Mouse (Mus musculus) spleen, postnatal 10 days (tissue): Measurements from ENCODE around the gene Apobec2.
"Not testable (repeated sequence)": the region's sequence is repeated elsewhere in the genome, so short reads cannot be mapped to it uniquely, and the experiment has no call there.

Experiments used
- DNase-seq, 2 experiments: peaks; one replicate each; pipeline ENCODE4 v3.0.0; 2021 to 2022; ENCODE audit warnings: low spot score in 2 of 2

Gene Apobec2

DNA sequence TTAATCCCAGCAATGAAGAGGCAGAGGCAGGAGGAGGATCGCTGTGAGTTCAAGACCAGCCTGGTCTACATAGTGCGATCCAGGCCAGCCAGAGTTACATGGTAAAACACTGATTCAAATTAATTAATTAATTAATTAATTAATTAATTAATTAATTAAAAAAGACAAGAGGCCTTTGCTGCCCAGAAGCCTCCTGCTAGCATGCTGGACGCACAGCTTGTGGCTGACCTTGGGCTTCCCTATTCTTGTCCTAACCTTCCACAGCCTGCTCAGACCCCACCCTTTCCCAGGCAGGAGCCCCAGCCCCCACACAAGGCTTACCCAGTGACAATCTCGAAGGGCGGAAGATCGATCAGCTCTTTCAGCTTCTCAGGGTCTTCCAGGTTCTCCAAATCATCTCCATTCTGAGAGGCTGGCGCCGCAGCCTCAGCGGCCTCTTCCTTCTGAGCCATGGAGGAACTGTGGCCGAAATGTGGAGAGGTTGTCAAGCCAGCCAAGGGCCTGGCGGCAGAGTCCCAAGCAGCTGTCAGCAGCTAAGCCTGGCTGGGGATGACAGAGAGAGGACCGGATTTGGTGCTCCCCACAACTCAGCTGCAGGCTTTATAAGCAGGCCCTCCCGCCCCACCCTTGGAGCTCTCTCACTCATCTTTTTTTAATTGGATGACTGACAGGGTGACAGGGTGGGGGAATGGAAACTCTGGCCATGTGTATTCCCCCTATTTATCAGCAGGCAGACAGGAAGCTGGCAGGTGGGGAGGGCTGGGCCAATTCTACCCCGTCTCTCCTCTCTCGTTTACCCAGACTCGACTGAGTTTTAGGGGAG lies at the start of gene Apobec2:
Apobec2 (minus strand) TSS at position 773 of the 823 bp plus-strand sequence.
- DNase-seq: no peak

- DNase-seq: no peak
These were observed 47.2 kb upstream of the Apobec2 start for GRCm38 (mm10) chr17:48479952-48480351.

DNA sequence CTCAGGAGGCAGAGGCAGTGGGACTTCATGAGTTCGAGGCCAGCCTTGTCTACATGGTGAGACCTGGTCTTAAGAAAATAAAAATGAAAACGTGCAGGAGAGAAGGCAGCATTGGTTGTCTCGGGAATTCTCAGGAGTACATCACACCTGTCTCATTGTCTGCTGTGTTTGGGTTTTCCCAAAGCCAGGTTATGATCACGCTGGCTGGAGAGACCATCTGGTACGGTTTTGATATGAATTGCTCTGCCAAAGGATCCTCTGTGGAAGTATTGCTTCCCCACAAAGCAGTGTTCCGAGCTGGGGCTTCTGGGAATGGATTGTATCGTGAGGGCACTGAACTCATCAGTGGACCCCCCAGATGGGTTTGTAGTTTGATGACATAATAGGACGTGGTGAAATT lies 42.7 kb upstream of the Apobec2 start:
- DNase-seq: no peak

GRCm38 (mm10) chr17:48474282-48474681 lies 41.6 kb upstream of the Apobec2 start:
- not testable (repeated sequence) for DNase-seq

DNA sequence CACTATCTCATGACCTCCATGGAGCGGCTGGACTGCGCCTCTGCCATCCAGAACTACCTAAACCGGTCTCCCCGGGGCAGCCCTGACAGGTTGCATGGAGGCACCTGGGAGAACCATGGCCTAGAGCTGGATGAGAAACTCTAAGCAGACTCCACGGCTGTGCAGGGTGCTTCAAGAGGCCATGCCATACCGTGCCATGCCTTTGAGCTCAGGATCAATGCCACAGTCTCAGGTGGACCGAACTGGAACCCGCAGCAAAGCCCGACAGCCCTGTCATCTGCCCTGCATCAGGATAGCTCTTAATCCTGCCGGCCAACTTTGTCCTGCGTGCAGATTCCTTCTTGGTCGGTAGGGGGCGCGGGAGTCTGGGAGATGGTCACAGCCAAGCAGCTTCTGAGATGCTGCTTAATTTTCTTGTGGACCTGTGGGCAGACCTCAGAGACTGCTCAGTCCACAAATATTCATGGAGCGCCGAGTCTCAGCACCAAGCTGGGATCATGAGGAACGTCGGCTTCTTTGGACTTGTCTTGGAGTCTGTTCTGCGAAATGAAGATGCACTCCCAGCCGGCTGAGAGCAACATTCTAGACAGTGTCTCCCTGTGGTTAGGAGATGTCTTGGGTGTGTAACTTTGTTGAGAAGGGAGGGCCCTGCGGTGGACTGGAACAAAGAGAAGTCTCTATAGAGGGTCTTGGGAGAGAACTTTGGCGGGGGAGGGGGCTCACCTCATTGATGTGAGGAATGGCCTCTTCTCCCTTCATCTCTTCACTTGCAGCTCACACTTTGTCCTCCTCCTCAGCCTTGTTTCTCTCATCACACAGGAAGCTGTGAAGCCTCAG lies 34.9 kb upstream of the Apobec2 start:
- DNase-seq: peak; percentile 89 to 93

DNA sequence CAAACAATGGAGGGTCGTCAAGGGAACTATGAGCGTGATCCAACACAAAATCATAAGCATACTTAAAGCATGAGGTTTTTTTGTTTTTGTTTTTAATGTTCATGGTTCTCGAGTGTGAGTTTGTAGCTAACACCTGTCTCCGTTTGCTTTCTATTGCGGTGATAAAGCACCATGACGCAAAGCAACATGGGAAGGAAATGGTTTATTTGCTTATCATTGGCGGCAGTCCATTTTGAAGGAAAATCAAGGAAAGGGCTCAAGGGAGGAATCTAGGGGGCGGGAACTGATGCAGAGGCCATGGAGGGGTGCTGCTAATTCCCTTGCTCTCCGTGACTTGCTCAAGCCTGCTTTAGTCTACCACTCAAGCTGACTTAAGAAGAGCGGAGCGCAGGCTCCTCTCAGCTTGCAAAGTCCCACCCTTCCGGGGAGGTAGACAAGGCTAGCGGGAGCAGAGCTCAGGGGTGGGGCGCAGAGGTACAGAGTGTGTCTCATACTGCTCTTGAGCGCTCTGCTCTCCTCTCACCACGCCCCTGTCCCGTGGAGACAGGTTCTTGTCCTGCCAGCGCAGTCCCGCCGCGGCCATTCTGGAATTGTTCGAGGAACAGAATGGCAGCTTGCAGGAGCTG lies 34.2 kb upstream of the Apobec2 start:
- DNase-seq: peak; percentile 42 to 51

- DNase-seq: no peak
These were observed 30.7 kb upstream of the Apobec2 start for GRCm38 (mm10) chr17:48463391-48463790.

GRCm38 (mm10) chr17:48462096-48462495 lies 29.4 kb upstream of the Apobec2 start:
- peak in 1 of 2 experiments; percentile 65 for DNase-seq

DNA sequence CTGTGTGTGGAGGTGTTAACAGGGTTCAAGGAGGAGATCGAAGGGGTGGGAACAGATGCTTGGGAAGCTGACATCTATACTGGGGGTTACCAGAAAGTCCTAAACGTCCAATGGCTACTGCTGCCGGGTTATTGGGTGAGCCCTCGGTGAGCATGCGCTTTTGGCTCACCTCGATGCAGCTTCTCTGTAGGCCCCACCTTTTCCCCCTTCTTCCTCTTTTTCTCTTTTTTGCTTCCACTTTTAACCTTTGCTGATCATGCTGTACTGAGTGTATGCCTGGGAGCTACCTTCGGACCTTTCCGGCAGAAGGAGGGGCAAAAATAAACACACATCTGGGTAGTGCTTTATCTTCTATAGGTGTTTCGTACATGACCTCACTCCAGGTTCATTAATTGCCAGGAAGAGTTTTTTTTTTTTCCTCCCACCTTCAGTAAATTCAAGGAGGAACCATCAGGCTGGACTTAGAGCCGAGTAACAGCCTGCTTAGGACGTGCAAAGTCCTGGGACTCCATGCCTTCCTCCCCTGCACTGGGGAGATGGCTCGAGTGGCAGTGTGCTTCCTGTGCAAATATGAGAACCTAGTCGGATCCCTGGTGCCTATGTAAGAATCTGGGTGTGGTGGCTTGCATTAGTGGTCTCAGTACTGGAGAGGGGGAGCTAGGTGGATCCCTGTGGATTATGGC lies 25.4 kb upstream of the Apobec2 start:
- no peak for DNase-seq

DNA sequence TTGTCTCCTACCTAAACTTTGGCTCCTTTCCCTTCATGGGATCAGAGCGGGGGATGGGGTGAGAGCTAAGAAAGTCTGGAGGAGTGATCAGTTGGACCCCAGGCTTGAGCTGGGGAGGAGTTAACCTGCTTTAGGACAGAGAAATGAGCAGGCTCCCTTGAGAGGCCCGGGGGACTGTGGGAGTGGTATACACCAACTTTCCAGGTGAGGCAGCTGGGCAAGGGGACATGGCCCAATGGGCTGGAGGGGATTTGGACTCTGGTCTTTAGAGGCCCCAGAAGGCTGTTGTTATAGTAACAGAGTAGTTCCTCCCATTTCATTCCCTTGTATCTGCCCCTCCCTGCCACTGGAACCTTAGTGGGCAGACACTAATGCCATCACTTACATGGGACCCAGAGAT lies 23.2 kb upstream of the Apobec2 start:
- no peak for DNase-seq

GRCm38 (mm10) chr17:48454688-48455087 lies 22.0 kb upstream of the Apobec2 start, which contains the start of gene Unc5cl:
Gene Unc5cl, plus strand, starts transcription at chr17:48454901.
- peak in 1 of 2 experiments; percentile 51 for DNase-seq

DNA sequence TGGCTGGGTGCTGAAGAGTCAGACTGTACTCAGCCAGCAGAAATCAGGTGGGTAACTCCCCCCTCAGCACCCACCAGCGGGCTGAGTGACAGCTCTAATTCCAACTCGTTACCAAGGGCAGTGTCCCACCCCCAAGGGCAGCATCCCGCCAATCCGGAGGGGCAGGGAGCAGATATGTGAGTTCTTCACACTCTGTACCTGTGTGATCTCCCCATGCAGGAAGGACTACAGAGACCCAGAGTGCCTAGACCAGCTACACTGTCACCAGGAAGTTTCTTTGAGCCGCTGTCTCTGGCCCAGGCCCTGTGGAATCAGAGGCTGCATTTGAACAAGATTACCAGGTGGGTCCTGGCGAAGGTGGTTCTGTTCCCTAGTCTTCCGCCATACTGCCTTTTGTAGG lies 21.5 kb upstream of the Apobec2 start:
- no peak for DNase-seq

DNA sequence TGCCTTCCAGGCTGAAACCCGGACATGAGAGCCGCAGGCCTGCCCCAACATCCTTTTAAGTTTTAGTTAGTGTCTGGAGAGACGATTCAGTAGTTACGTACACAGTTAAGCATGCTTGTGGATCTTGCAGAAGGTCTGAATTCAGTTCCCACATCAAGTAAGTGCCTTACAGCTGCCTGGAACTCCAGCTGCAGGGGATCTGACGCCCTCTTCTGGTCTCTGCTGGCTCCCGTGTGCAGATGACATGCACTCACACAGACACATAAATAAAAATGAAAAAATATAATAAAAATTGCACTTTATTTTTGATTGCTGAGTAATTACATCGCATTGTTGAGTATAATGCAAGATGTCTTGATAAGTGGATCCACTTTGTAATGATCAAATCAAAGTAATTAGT lies 20.8 kb upstream of the Apobec2 start:
- DNase-seq: peak in 1 of 2 experiments; percentile 52

GRCm38 (mm10) chr17:48451753-48452444 lies 19.2 kb upstream of the Apobec2 start:
- peak; percentile 57 to 63 for DNase-seq

DNA sequence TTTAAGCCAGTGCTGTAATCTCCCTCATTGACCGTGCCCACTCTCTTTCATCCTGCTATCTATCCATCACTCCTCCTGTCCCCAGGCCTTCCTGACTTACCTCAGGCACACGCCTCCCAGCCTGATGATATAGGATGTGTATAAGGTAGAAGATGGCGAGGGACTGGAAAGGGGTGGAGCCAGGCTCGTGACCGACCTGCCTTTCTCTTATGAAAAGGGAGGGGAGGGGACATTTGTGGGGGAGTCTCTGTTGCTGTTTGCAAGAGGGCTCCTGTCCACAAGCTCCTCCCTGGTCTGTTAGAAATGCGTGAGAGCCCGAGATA lies 18.6 kb upstream of the Apobec2 start, which contains the start of gene Tspo2:
Tspo2 (minus strand) TSS at position 170 of the 323 bp plus-strand sequence.
- peak; percentile 76 to 81 for DNase-seq

DNA sequence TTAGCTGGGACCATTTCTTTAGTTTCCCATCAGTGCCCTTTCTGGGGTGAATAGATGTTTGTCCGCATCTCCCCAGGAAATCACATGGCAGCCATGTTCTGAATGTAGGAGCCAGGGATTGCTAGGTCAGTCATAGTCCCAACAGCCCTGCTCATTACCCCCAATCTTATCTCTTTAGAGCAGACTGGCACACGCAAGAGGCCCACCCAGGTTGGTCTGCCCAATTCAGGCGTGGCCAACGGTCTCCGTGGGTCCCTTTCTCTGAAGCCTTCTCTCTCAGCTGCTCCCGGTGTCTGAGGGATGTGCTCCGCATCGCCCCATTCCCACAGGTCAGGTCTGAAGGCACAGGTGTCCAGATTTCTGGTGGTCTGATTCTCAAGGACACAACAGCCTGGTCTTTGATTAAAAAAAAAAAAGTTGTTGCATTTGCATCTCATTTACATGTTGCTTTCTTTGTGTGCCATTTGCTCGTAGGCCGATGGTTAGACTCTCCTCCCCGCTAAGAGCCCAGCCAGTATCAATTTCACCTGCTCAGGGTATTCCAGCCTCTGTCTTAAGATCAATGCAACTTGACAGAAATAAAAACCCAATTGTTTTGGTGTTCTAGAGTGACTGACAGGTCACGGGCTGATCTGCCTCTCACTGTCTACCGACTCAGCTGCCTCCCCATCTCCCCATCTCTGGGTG lies 18.1 kb upstream of the Apobec2 start:
- peak; percentile 83 for DNase-seq

GRCm38 (mm10) chr17:48447675-48448074 lies 14.9 kb upstream of the Apobec2 start:
- DNase-seq: no peak

GRCm38 (mm10) chr17:48443542-48444145 lies 10.9 kb upstream of the Apobec2 start:
- no peak for DNase-seq

DNA sequence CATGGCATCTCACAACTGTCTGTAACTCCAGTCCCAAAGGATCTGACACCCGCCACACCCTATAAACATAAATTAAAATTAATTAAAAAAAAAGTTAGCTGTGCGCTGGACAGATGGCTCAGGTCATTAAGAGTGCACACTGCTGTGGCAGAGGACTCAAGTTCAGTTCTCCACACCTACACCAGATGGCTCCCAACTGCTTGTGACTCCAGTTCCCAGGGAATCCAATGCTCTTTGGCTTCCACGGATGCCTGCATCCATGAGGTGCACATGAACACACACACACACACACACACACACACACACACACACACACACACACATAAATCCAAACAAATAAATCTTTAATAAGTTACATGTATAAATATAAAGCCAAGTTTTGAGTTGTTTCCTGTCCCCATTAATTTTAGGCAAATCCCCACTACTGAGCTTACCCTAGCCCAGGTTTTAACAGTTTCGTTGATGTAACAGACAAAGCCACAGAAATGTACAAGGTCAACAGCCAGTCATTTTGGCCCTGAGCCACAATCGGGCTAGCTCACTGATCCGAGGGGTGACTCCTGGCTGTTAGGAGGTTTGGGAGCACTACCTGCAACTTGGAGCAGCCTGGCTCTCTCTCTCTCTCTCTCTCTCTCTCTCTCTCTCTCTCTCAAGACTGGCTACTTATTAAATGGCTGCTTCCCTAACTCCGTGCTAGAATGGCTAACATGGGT lies 10.2 kb upstream of the Apobec2 start:
- DNase-seq: no peak
